Comparison of ENCODE assay signal across 8 mouse cellular contexts in genomic region chr11:97399958-97400710, GRCm38 (mm10). TPM values are rescaled to one million over a fixed set of nuclear protein-coding genes. Genes with fewer than 3 reads are reported as not detected.
DNase-seq lines count a peak whose midpoint lies in the region; ATAC-seq lines count a peak whose summit lies in the region.

No protein-coding gene starts in this region.

- peak; percentile 74 for DNase-seq in adipocyte (ENCODE audit: low spot score)
- peak; percentile 71 to 77 for DNase-seq in gastrocnemius, adult 8-10 months (ENCODE audit: low spot score in 2 of 2)
- DNase-seq in hindlimb bud, embryonic 11.5 days (ENCODE audit: extremely low spot score, low read depth, low spot score) = peak; percentile 72
- DNase-seq in left cerebral cortex, adult 9 months (ENCODE audit: low spot score in 2 of 2) = peak; percentile 73 to 90
- peak; percentile 91 for DNase-seq in right cerebral cortex, postnatal 10 days (ENCODE audit: low spot score in 2 of 2)
- peak; percentile 70 to 78 for DNase-seq in urinary bladder, postnatal 36 days (ENCODE audit: low spot score in 2 of 2)

- peak; percentile 94 for ATAC-seq in common myeloid progenitor, adult 5-6 weeks (replicated peaks; ENCODE audit: low read depth, poor library complexity, severe bottlenecking)
- peak; percentile 95 for ATAC-seq in megakaryocyte progenitor cell, adult 5-6 weeks (replicated peaks; ENCODE audit: poor library complexity)

RNA-seq across cellular contexts. Expression of gene Arhgap23, which starts 15.2 kb away (rescaled TPM):
- total RNA-seq in common myeloid progenitor, adult 5-6 weeks (2017) = 6.2 and 9.6 TPM in 2 replicates
- 1 to 10 TPM; 3.4 to 5.2 (median 4.5) TPM for total RNA-seq in gastrocnemius, adult 8-10 months (2022)
- total RNA-seq in megakaryocyte progenitor cell, adult 5-6 weeks (2015) = 6.3 and 8.0 TPM in 2 replicates
- 5.6 and 6.1 TPM in 2 replicates for total RNA-seq in megakaryocyte progenitor cell, adult 5-6 weeks (2017)

RNA-seq across cellular contexts. Expression of gene Socs7, which starts 37.8 kb away (rescaled TPM):
- total RNA-seq in common myeloid progenitor, adult 5-6 weeks (2017) = 14.2 and 16.1 TPM in 2 replicates
- total RNA-seq in gastrocnemius, adult 8-10 months (2022) = 10 to 100 TPM; 48.4 to 53.5 (median 51.7) TPM
- 5.3 and 7.2 TPM in 2 replicates for total RNA-seq in megakaryocyte progenitor cell, adult 5-6 weeks (2015)
- 10.2 and 11.0 TPM in 2 replicates for total RNA-seq in megakaryocyte progenitor cell, adult 5-6 weeks (2017)

RNA-seq across cellular contexts. Expression of gene Gpr179, which starts 48.3 kb away (rescaled TPM):
- not detected in 2 replicates for total RNA-seq in common myeloid progenitor, adult 5-6 weeks (2017)
- under 1 TPM in 1 of 4 experiments, not detected in 3; 0.05 TPM for total RNA-seq in gastrocnemius, adult 8-10 months (2022)
- total RNA-seq in megakaryocyte progenitor cell, adult 5-6 weeks (2015) = 0.02 and 0.05 TPM in 2 replicates
- total RNA-seq in megakaryocyte progenitor cell, adult 5-6 weeks (2017) = 0.10 TPM in 1 of 2 replicates, not detected in the other

Comparison
In these comparisons a context has a peak if more than half of its experiments do, and no peak if none do; other contexts are left out.
1. Peak in every context shown above with its lines: DNase-seq and ATAC-seq.